Mouse (Mus musculus): ENCODE results near the gene Rhoq.

GRCm38 (mm10) chr17:86973097-86973496 is 10.2 kb downstream of the Rhoq start:
- TF ChIP-seq CTCF (IDR thresholded peaks at IDR 0.05; ENCODE audit: control insufficient read depth, insufficient read depth, low read length) (no peak), POLR2A (IDR thresholded peaks at IDR 0.05; ENCODE audit: borderline replicate concordance, control insufficient read depth, low read depth, low read length) (no peak)
